Mouse (Mus musculus) brain, adult 2 months (tissue): ENCODE measurements around the gene Mcrip1.
"Not testable (repeated sequence)": the region's sequence is repeated elsewhere in the genome, so short reads cannot be mapped to it uniquely, and the experiment has no call there.

ENCODE experiments used
- DNase-seq: peaks from one replicate; pipeline ENCODE4 v3.0.0; 2011; ENCODE audit warnings: low read depth, low spot score

Gene Mcrip1

GRCm38 (mm10) chr11:120549168-120549945, at the start of gene Mcrip1:
Gene Mcrip1, minus strand, starts transcription at chr11:120549727.
- DNase-seq: peak; percentile 96

- DNase-seq: no peak
These were observed 49.5 kb upstream of the Mcrip1 start for GRCm38 (mm10) chr11:120598990-120599549.

- peak; percentile 98 for DNase-seq
These were observed 48.9 kb upstream of the Mcrip1 start, which contains the start of the genes Alyref and Anapc11 for GRCm38 (mm10) chr11:120598283-120598989. Gene Alyref, minus strand, starts transcription at chr11:120598365. Gene Anapc11, plus strand, starts transcription at chr11:120598421.

GRCm38 (mm10) chr11:120597240-120598235, 48.0 kb upstream of the Mcrip1 start:
- DNase-seq: no peak

GRCm38 (mm10) chr11:120588531-120588930, 39.0 kb upstream of the Mcrip1 start:
- DNase-seq: no peak

- no peak for DNase-seq
These were observed 34.4 kb upstream of the Mcrip1 start for GRCm38 (mm10) chr11:120583937-120584336.

GRCm38 (mm10) chr11:120582982-120583293, 33.4 kb upstream of the Mcrip1 start:
- not testable (repeated sequence) for DNase-seq

- DNase-seq: no peak
These were observed 32.9 kb upstream of the Mcrip1 start for GRCm38 (mm10) chr11:120582268-120582981.

- DNase-seq: peak; percentile 94
These were observed 32.2 kb upstream of the Mcrip1 start, which contains the start of gene Arhgdia for GRCm38 (mm10) chr11:120581490-120582267. Gene Arhgdia, minus strand, starts transcription at chr11:120581624.

GRCm38 (mm10) chr11:120580871-120581331, 31.4 kb upstream of the Mcrip1 start:
- peak; percentile 48 for DNase-seq

- DNase-seq: no peak
These were observed 30.7 kb upstream of the Mcrip1 start for GRCm38 (mm10) chr11:120580190-120580589.

GRCm38 (mm10) chr11:120579316-120580107, 30.0 kb upstream of the Mcrip1 start:
- DNase-seq: peak; percentile 74

- DNase-seq: no peak
These were observed 29.2 kb upstream of the Mcrip1 start for GRCm38 (mm10) chr11:120578694-120579243.

GRCm38 (mm10) chr11:120578024-120578693, 28.6 kb upstream of the Mcrip1 start:
- no peak for DNase-seq

- DNase-seq: peak; percentile 57
These were observed 27.9 kb upstream of the Mcrip1 start for GRCm38 (mm10) chr11:120577211-120578023.

GRCm38 (mm10) chr11:120576365-120576981, 26.9 kb upstream of the Mcrip1 start:
- no peak for DNase-seq

- DNase-seq: no peak
These were observed 26.4 kb upstream of the Mcrip1 start for GRCm38 (mm10) chr11:120575940-120576339.
